Mouse (Mus musculus): ENCODE results near the gene Gm6351.
"Not testable (repeated sequence)": the region's sequence is repeated elsewhere in the genome, so short reads cannot be mapped to it uniquely, and the experiment has no call there.

Gm6351 gene

DNA sequence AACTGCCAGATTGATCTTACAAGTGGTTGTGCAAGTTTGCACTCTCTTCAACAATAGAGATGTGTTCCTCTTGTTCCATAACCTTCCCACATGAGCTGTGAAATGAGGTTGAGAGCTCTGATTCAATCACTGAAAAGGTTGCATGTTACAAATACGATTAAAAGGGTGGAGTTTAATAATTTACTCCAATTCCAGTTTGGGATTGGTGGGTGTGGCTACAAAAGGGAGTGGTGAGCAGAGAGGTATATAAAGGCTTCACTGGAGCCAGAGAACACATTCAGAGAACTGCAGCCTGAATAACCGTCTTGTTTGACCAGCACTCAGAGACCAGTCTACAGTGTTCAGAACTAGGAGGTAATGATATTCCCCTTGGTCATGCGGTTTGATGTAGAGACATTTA lies at the start of gene Gm6351:
TSS of gene Gm6351 (plus strand) at position 301 of the 400 bp plus-strand sequence.
- DNase-seq (ENCODE audit: low read depth, low spot score), result not testable (repeated sequence)

DNA sequence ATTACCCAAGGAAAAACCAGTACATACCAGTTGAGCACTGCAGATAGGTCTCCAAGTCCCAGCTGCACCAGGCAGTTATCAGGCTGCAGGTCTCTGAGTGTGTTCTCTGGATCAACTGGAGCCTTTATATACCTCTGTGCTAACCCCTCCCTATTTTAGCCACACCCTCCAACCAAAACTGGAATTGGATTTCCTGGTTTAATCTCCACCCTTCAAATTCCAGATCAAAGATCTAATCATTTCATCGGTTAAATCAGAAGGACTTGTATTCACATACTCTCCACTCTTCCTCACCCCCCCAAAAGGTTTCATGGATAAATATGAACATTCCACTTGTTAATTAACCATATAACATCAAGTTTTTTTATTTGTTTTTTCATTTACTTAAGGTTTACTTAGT lies 5.7 kb upstream of the Gm6351 start, which contains the start of gene BC061212:
TSS of gene BC061212 (minus strand) at position 101 of the 400 bp plus-strand sequence.
- not testable (repeated sequence) for DNase-seq (ENCODE audit: low read depth, low spot score)

Measured in ZHBTc4 (cell line).